ENCODE assay signal across 19 mouse cellular contexts in genomic region chr1:115545994-115546393, GRCm38 (mm10).
"Had no signal": no experiment of that assay in that cellular context is flagged by ENCODE, and none has a peak within 500 bp of the region (broad histone marks: within the 10 kb centered on the region; RNA-seq: fewer than 3 reads in every experiment).

No protein-coding gene starts in this region.

- ATAC-seq: midbrain, embryonic 16.5 days had no signal

- H3K9ac ChIP-seq: lung, embryonic 14.5 days; midbrain, embryonic 12.5 days; neural tube, embryonic 13.5 days; neural tube, embryonic 15.5 days had no signal

- H3K4me1 ChIP-seq: midbrain, embryonic 10.5 days; midbrain, embryonic 12.5 days; neural tube, embryonic 13.5 days; neural tube, embryonic 15.5 days had no signal

- DNase-seq: lung, adult 18-20 months; lung, embryonic 14.5 days; lung, postnatal 10 days; lung, postnatal 4 days; midbrain, embryonic 14.5 days; retina, postnatal 1 day; right cerebral cortex, adult 18-20 months; right cerebral cortex, postnatal 25 days; right cerebral cortex, postnatal 4 days; spleen, adult 18-20 months; thymus, adult 18-20 months; thymus, postnatal 14 days; thymus, postnatal 36 days had no signal

- H3K27ac ChIP-seq: midbrain, embryonic 10.5 days; midbrain, embryonic 12.5 days; neural tube, embryonic 13.5 days; neural tube, embryonic 15.5 days had no signal

- H3K4me2 ChIP-seq: lung, embryonic 14.5 days; midbrain, embryonic 12.5 days; neural tube, embryonic 13.5 days; neural tube, embryonic 15.5 days had no signal

- H3K27me3 ChIP-seq: midbrain, embryonic 12.5 days; neural tube, embryonic 13.5 days; neural tube, embryonic 15.5 days had no signal

- H3K9me3 ChIP-seq: midbrain, embryonic 10.5 days; midbrain, embryonic 12.5 days; neural tube, embryonic 13.5 days; neural tube, embryonic 15.5 days had no signal

- H3K4me3 ChIP-seq: midbrain, embryonic 10.5 days; midbrain, embryonic 12.5 days; myocyte; neural tube, embryonic 13.5 days; neural tube, embryonic 15.5 days had no signal

- H3K36me3 ChIP-seq: midbrain, embryonic 10.5 days; midbrain, embryonic 12.5 days; neural tube, embryonic 13.5 days; neural tube, embryonic 15.5 days had no signal
